Mouse (Mus musculus) myocyte (in vitro differentiated cells): ENCODE measurements at regions not wholly inside any gene's neighbourhood (a gene's known extent, or its start where the extent isn't known, plus 50 kb on each side); places are given as distances from the start of the nearest gene placed in this dataset.

Source experiments
- H3K27me3 ChIP-seq: one replicate; pipeline ENCODE4 v1.6.1; 2011; ENCODE audit not compliant: control insufficient read depth, insufficient read depth, insufficient read length
- H3K36me3 ChIP-seq: one replicate; pipeline ENCODE4 v1.6.1; 2011; ENCODE audit not compliant: control insufficient read depth, insufficient read depth
- H3K4me2 ChIP-seq: one replicate; pipeline ENCODE4 v1.6.1; 2011; ENCODE audit warnings: low read depth, control low read depth
- H3K4me3 ChIP-seq: one replicate; pipeline ENCODE4 v1.5.1; 2011; ENCODE audit warnings: mild to moderate bottlenecking, control low read depth, moderate library complexity
- H3K79me2 ChIP-seq: one replicate; pipeline ENCODE4 v1.6.1; 2011; ENCODE audit not compliant: control insufficient read depth, insufficient read depth
- H3ac ChIP-seq: one replicate; pipeline ENCODE4 v1.6.1; 2011; ENCODE audit not compliant: control insufficient read depth, insufficient read length
- CEBPB ChIP-seq: IDR thresholded peaks from 2 replicates; pipeline ENCODE4 v1.6.1; 2011; ENCODE audit warnings: mild to moderate bottlenecking, moderate library complexity; ENCODE audit not compliant: poor library complexity, insufficient read depth, severe bottlenecking
- E2F4 ChIP-seq: IDR thresholded peaks from one replicate; pipeline ENCODE4 v1.6.1; 2011; ENCODE audit warnings: mild to moderate bottlenecking, control low read depth, moderate library complexity; ENCODE audit not compliant: insufficient read depth
- MAX ChIP-seq: IDR thresholded peaks from one replicate; pipeline ENCODE4 v1.6.1; 2011; ENCODE audit warnings: low read depth, mild to moderate bottlenecking, control low read depth
- MYOD1 ChIP-seq, 3 experiments: IDR thresholded peaks; one replicate each; pipeline ENCODE4 v1.6.1; 2011; ENCODE audit warnings: control low read depth in 2 of 3, low read depth in 2 of 3, mild to moderate bottlenecking in 2 of 3, moderate library complexity in 1 of 3; ENCODE audit not compliant: insufficient read length in 2 of 3, control insufficient read depth in 1 of 3
- MYOG ChIP-seq, 3 experiments: IDR thresholded peaks; one replicate each; pipeline ENCODE4 v1.6.1; 2011; ENCODE audit warnings: control low read depth in 2 of 3, low read depth in 2 of 3, mild to moderate bottlenecking in 2 of 3; ENCODE audit not compliant: insufficient read length in 2 of 3, control insufficient read depth in 1 of 3, insufficient read depth in 1 of 3
- POLR2A ChIP-seq: IDR thresholded peaks from one replicate; pipeline ENCODE4 v1.6.1; 2011; ENCODE audit warnings: low read depth, mild to moderate bottlenecking, control low read depth, moderate library complexity; ENCODE audit not compliant: insufficient read length
- POLR2AphosphoS2 ChIP-seq: IDR thresholded peaks from one replicate; pipeline ENCODE4 v1.6.1; 2011; ENCODE audit warnings: low read depth, control low read depth; ENCODE audit not compliant: insufficient read length
- REST ChIP-seq: IDR thresholded peaks from one replicate; pipeline ENCODE4 v1.6.1; 2011; ENCODE audit warnings: mild to moderate bottlenecking, control low read depth, moderate library complexity; ENCODE audit not compliant: insufficient read depth, insufficient read length
- SRF ChIP-seq: IDR thresholded peaks from one replicate; pipeline ENCODE4 v1.6.1; 2011; ENCODE audit warnings: low read depth; ENCODE audit not compliant: control insufficient read depth, insufficient read length
- TCF12 ChIP-seq: IDR thresholded peaks from one replicate; pipeline ENCODE4 v1.6.1; 2011; ENCODE audit warnings: mild to moderate bottlenecking, control low read depth; ENCODE audit not compliant: poor library complexity, insufficient read depth, severe bottlenecking
- TCF3 ChIP-seq: IDR thresholded peaks from one replicate; pipeline ENCODE4 v1.6.1; 2011; ENCODE audit warnings: low read depth, control low read depth; ENCODE audit not compliant: insufficient read length
- USF1 ChIP-seq: IDR thresholded peaks from one replicate; pipeline ENCODE4 v1.6.1; 2011; ENCODE audit warnings: low read depth, mild to moderate bottlenecking, control low read depth, moderate library complexity

- Histone ChIP-seq H3K79me2 (no peaks in the 10 kb centered on the region), H3K36me3 (no peaks in the 10 kb centered on the region), H3K4me3 (no peak overlapping the region), H3K27me3 (no peaks in the 10 kb centered on the region), H3ac (no peak overlapping the region), H3K4me2 (no peak overlapping the region)
- TF ChIP-seq SRF (no peak), POLR2AphosphoS2 (no peak), REST (no peak), MYOD1 (IDR thresholded peaks at IDR 0.05; ENCODE audit: control insufficient read depth in 1 of 3, insufficient read length in 2 of 3, low read depth in 2 of 3) (no peak), USF1 (no peak), MAX (no peak), E2F4 (no peak), CEBPB (no peak), TCF3 (no peak), MYOG (IDR thresholded peaks at IDR 0.05; ENCODE audit: control insufficient read depth in 1 of 3, insufficient read depth in 1 of 3, insufficient read length in 2 of 3, low read depth in 2 of 3) (no peak), POLR2A (no peak), TCF12 (no peak)
These were observed 535.7 kb downstream of the Bcl11a start for GRCm38 (mm10) chr11:24613529-24613928.

GRCm38 (mm10) chr11:24615436-24615835 is 537.6 kb downstream of the Bcl11a start:
- Histone ChIP-seq H3K79me2 (no peaks in the 10 kb centered on the region), H3K36me3 (no peaks in the 10 kb centered on the region), H3K4me3 (no peak overlapping the region), H3ac (no peak overlapping the region), H3K4me2 (no peak overlapping the region), H3K27me3 (no peaks in the 10 kb centered on the region)
- TF ChIP-seq POLR2A, result no peak
- no peak for TF ChIP-seq MYOG (IDR thresholded peaks at IDR 0.05; ENCODE audit: control insufficient read depth in 1 of 3, insufficient read depth in 1 of 3, insufficient read length in 2 of 3, low read depth in 2 of 3)
- no peak for TF ChIP-seq MAX
- TF ChIP-seq TCF12, result no peak
- no peak for TF ChIP-seq CEBPB
- no peak for TF ChIP-seq MYOD1 (IDR thresholded peaks at IDR 0.05; ENCODE audit: control insufficient read depth in 1 of 3, insufficient read length in 2 of 3, low read depth in 2 of 3)
- no peak for TF ChIP-seq SRF
- TF ChIP-seq E2F4, result no peak
- no peak for TF ChIP-seq POLR2AphosphoS2
- TF ChIP-seq TCF3, result no peak
- no peak for TF ChIP-seq USF1
- TF ChIP-seq REST, result no peak

- no peaks in the 10 kb centered on the region for H3K36me3 ChIP-seq
- TF ChIP-seq CEBPB, result no peak
- no peak for TF ChIP-seq MYOD1 (IDR thresholded peaks at IDR 0.05; ENCODE audit: control insufficient read depth in 1 of 3, insufficient read length in 2 of 3, low read depth in 2 of 3)
- no peak for TF ChIP-seq USF1
- TF ChIP-seq POLR2AphosphoS2, result no peak
- no peak for TF ChIP-seq MYOG (IDR thresholded peaks at IDR 0.05; ENCODE audit: control insufficient read depth in 1 of 3, insufficient read depth in 1 of 3, insufficient read length in 2 of 3, low read depth in 2 of 3)
- no peak for TF ChIP-seq TCF12
- TF ChIP-seq POLR2A, result no peak
- TF ChIP-seq SRF, result no peak
- TF ChIP-seq E2F4, result no peak
- TF ChIP-seq MAX, result no peak
- no peak for TF ChIP-seq TCF3
- no peak for TF ChIP-seq REST
- no peak overlapping the region for H3ac ChIP-seq
- no peak overlapping the region for H3K4me3 ChIP-seq
- H3K4me2 ChIP-seq, result no peak overlapping the region
- no peaks in the 10 kb centered on the region for H3K79me2 ChIP-seq
- no peaks in the 10 kb centered on the region for H3K27me3 ChIP-seq
These were observed 540.7 kb downstream of the Bcl11a start for GRCm38 (mm10) chr11:24618586-24618985.

GRCm38 (mm10) chr11:24619021-24619420 is 541.2 kb downstream of the Bcl11a start:
- Histone ChIP-seq H3K4me2 (no peak overlapping the region), H3ac (no peak overlapping the region), H3K79me2 (no peaks in the 10 kb centered on the region), H3K4me3 (no peak overlapping the region), H3K27me3 (no peaks in the 10 kb centered on the region), H3K36me3 (no peaks in the 10 kb centered on the region)
- TF ChIP-seq SRF (no peak), POLR2AphosphoS2 (no peak), MYOD1 (IDR thresholded peaks at IDR 0.05; ENCODE audit: control insufficient read depth in 1 of 3, insufficient read length in 2 of 3, low read depth in 2 of 3) (no peak), USF1 (no peak), MYOG (IDR thresholded peaks at IDR 0.05; ENCODE audit: control insufficient read depth in 1 of 3, insufficient read depth in 1 of 3, insufficient read length in 2 of 3, low read depth in 2 of 3) (no peak), TCF3 (no peak)

- TF ChIP-seq POLR2AphosphoS2 (no peak), USF1 (no peak), CEBPB (no peak), MAX (no peak), SRF (no peak), TCF3 (no peak), E2F4 (no peak), REST (no peak), POLR2A (no peak), MYOG (IDR thresholded peaks at IDR 0.05; ENCODE audit: control insufficient read depth in 1 of 3, insufficient read depth in 1 of 3, insufficient read length in 2 of 3, low read depth in 2 of 3) (no peak), MYOD1 (IDR thresholded peaks at IDR 0.05; ENCODE audit: control insufficient read depth in 1 of 3, insufficient read length in 2 of 3, low read depth in 2 of 3) (no peak), TCF12 (no peak)
- H3K36me3 ChIP-seq, result no peaks in the 10 kb centered on the region
- no peak overlapping the region for H3ac ChIP-seq
- no peaks in the 10 kb centered on the region for H3K79me2 ChIP-seq
- H3K4me3 ChIP-seq, result no peak overlapping the region
- no peaks in the 10 kb centered on the region for H3K27me3 ChIP-seq
- no peak overlapping the region for H3K4me2 ChIP-seq
These were observed 550.8 kb downstream of the Bcl11a start for GRCm38 (mm10) chr11:24628619-24629018.
